Mouse (Mus musculus) myocyte (in vitro differentiated cells): ENCODE measurements around the gene Fam69b.

Experiments
- CEBPB ChIP-seq: IDR thresholded peaks from 2 replicates; pipeline ENCODE4 v1.6.1; 2011; ENCODE audit warnings: mild to moderate bottlenecking, moderate library complexity; ENCODE audit not compliant: poor library complexity, insufficient read depth, severe bottlenecking
- E2F4 ChIP-seq: IDR thresholded peaks from one replicate; pipeline ENCODE4 v1.6.1; 2011; ENCODE audit warnings: mild to moderate bottlenecking, control low read depth, moderate library complexity; ENCODE audit not compliant: insufficient read depth
- MAX ChIP-seq: IDR thresholded peaks from one replicate; pipeline ENCODE4 v1.6.1; 2011; ENCODE audit warnings: low read depth, mild to moderate bottlenecking, control low read depth
- MYOD1 ChIP-seq, 3 experiments: IDR thresholded peaks; one replicate each; pipeline ENCODE4 v1.6.1; 2011; ENCODE audit warnings: control low read depth in 2 of 3, low read depth in 2 of 3, mild to moderate bottlenecking in 2 of 3, moderate library complexity in 1 of 3; ENCODE audit not compliant: insufficient read length in 2 of 3, control insufficient read depth in 1 of 3
- MYOG ChIP-seq, 3 experiments: IDR thresholded peaks; one replicate each; pipeline ENCODE4 v1.6.1; 2011; ENCODE audit warnings: control low read depth in 2 of 3, low read depth in 2 of 3, mild to moderate bottlenecking in 2 of 3; ENCODE audit not compliant: insufficient read length in 2 of 3, control insufficient read depth in 1 of 3, insufficient read depth in 1 of 3
- POLR2A ChIP-seq: IDR thresholded peaks from one replicate; pipeline ENCODE4 v1.6.1; 2011; ENCODE audit warnings: low read depth, mild to moderate bottlenecking, control low read depth, moderate library complexity; ENCODE audit not compliant: insufficient read length
- POLR2AphosphoS2 ChIP-seq: IDR thresholded peaks from one replicate; pipeline ENCODE4 v1.6.1; 2011; ENCODE audit warnings: low read depth, control low read depth; ENCODE audit not compliant: insufficient read length
- SRF ChIP-seq: IDR thresholded peaks from one replicate; pipeline ENCODE4 v1.6.1; 2011; ENCODE audit warnings: low read depth; ENCODE audit not compliant: control insufficient read depth, insufficient read length
- USF1 ChIP-seq: IDR thresholded peaks from one replicate; pipeline ENCODE4 v1.6.1; 2011; ENCODE audit warnings: low read depth, mild to moderate bottlenecking, control low read depth, moderate library complexity

DNA sequence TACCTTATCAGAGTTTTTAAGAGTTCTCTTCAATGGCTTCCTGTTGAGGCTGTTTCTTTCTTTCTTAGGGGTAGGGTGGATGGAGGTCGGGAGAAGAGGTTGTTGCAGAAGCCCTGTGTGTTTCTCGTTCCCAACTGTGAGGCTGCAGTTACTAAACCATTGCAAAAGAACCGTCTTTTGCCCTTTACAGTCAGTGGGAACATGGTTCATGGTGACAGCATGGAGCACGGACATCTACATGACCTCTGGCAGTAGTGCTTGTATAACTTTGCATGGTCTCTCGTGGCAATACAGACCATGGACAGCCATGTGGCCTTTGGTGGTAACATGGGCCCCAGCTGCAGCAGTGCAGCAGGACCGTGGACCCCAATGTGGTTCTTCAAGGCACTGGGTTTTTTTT is 10.9 kb upstream of the Fam69b start:
- TF ChIP-seq POLR2AphosphoS2 (no peak), POLR2A (no peak), E2F4 (no peak), MYOG (IDR thresholded peaks at IDR 0.05; ENCODE audit: control insufficient read depth in 1 of 3, insufficient read depth in 1 of 3, insufficient read length in 2 of 3, low read depth in 2 of 3) (no peak), MAX (no peak), USF1 (no peak), MYOD1 (IDR thresholded peaks at IDR 0.05; ENCODE audit: control insufficient read depth in 1 of 3, insufficient read length in 2 of 3, low read depth in 2 of 3) (no peak), SRF (no peak), CEBPB (no peak)
